Mouse (Mus musculus): ENCODE data around the gene Cdc7.
"Not testable (repeated sequence)": the region's sequence is repeated elsewhere in the genome, so short reads cannot be mapped to it uniquely, and the experiment has no call there.

Gene Cdc7

GRCm38 (mm10) chr5:106963584-106964512 is at the start of gene Cdc7:
Gene Cdc7, plus strand, starts transcription at chr5:106964322.
- DNase-seq (ENCODE audit: extremely low spot score, low read depth, low spot score), result peak; percentile 87

DNA sequence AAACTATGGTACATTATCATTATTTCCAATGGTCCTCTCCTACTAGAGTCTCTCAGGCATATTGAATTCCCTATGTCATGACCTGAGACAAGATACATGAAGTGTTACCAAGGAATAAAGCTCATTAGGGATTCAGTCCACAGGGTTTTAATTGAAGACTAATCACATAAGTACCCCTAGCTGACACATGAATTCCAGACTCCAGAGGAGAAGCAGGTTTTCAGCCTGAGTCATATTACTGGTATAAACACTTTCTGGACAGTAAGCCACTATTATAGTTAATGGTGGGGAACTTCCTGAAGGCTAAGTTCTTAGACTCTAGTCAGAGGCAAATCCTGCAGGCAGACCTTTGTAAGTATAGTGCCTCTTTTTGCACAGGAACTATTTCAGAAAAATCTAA is 44.8 kb upstream of the Cdc7 start:
- DNase-seq (ENCODE audit: extremely low spot score, low read depth, low spot score), result no peak

DNA sequence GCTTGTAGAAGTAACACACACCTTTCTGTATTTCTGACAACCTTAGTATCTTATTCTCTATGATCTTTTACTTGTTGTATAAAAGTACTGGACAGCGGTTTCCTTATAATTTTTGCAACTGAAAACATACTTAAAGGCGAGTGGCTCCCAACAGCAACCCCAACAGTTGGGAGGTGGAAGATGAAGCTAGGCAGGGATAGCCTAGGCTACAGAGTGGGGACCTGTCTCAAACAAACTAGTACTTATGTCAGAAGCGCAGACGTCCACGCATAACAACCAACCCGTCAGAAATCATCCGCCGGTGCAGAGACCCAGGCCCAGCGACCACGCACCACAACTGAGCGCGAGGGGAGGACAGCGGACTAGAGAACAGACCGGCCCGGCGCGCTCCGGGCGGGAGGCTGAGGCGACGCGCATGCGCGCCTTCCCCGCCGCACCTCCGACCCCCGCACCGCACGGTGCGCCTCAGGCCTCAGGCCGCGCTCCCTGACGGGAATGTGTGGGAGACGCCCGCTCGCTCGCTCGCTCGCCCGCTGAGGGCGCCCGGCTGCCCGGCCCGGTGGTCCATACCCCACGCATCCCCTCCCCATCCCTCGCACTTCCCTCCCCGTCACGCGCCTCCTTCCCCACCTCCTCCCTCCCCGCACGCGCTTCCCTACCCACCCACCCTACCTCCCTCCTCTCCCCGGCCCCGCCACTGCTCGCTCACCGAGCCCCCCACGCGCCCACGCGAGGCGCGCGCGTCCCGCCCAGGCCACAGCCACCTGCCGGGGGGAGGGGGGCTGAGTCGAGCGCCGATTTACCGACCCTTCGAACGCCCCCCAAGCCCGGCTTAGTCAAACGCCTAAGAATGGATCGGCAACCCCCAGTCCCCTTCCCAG is 38.4 kb upstream of the Cdc7 start, which contains the start of gene Hfm1:
Gene Hfm1, minus strand, starts transcription at position 834 of the 881 bp plus-strand sequence.
- DNase-seq (ENCODE audit: extremely low spot score, low read depth, low spot score), result no peak

- DNase-seq (ENCODE audit: extremely low spot score, low read depth, low spot score), result no peak
Observed at GRCm38 (mm10) chr5:106926369-106926686, 37.8 kb upstream of the Cdc7 start.

GRCm38 (mm10) chr5:106927996-106928395 is 36.1 kb upstream of the Cdc7 start:
- no peak for DNase-seq (ENCODE audit: extremely low spot score, low read depth, low spot score)

GRCm38 (mm10) chr5:106946342-106946741 is 17.8 kb upstream of the Cdc7 start:
- no peak for DNase-seq (ENCODE audit: extremely low spot score, low read depth, low spot score)

GRCm38 (mm10) chr5:106948683-106949082 is 15.4 kb upstream of the Cdc7 start:
- DNase-seq (ENCODE audit: extremely low spot score, low read depth, low spot score), result no peak

- no peak for DNase-seq (ENCODE audit: extremely low spot score, low read depth, low spot score)
Observed at GRCm38 (mm10) chr5:106956467-106956866, 7.7 kb upstream of the Cdc7 start.

DNA sequence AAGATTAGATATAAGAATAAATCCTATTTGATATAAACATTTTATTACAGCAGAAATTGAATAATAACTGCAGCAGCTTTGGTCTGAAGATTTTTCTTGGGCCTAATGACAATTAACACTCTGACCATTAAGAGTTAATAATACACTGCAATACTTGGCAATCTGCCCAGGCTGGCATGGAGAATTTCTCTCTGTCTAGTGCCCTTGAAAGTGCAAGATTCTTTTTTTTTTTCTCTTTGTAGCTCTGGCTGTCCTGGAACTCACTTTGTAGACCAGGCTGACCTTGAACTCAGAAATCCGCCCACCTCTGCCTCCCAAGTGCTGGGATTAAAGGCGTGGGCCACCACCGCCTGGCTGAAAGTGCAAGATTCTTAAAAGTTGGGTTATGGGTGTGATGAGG is 5.1 kb upstream of the Cdc7 start:
- no peak for DNase-seq (ENCODE audit: extremely low spot score, low read depth, low spot score)

DNA sequence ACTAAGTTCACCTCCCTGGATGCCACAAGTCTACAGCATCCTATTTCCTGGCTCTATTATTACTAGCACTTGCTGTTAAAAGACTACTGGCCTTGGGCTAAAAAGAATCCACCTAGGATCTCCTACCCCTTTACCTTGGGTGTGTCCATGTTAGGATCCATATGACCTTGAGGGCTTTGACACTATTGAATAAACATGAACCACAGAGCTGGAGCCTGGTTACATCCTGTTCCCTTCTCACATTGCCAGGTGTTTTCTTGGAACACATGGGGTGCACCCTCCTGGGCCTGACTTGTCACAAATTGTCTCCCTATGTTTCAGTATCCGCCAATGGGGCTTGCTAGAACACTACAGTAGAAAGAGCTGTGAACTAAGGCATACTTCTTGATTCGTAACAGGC is 3.7 kb upstream of the Cdc7 start:
- no peak for DNase-seq (ENCODE audit: extremely low spot score, low read depth, low spot score)

- DNase-seq (ENCODE audit: extremely low spot score, low read depth, low spot score), result no peak
Observed at GRCm38 (mm10) chr5:106964513-106965014, 442 bp downstream of the Cdc7 start.

- no peak for DNase-seq (ENCODE audit: extremely low spot score, low read depth, low spot score)
Observed at GRCm38 (mm10) chr5:106966443-106966842, 2.3 kb downstream of the Cdc7 start.

DNA sequence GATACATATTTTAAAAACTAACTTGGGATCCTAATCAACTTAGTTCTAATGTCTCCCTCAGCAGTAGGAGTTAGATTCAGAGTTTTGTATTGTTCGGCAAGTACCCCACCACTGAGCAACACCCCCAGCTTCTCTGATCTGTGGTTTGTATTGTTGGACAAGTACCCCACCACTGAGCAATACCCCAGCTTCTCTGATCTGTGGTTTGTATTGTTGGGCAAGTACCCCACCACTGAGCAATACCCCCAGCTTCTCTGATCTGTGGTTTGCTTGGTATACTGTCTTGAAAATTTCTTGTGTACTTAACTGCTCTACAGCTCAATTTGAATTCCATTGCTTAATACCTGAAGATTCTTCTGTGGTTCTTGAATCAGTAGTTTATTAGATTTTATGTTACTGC is 3.5 kb downstream of the Cdc7 start:
- DNase-seq (ENCODE audit: extremely low spot score, low read depth, low spot score), result no peak

GRCm38 (mm10) chr5:106973883-106974282 is 9.8 kb downstream of the Cdc7 start:
- DNase-seq (ENCODE audit: extremely low spot score, low read depth, low spot score), result no peak

DNA sequence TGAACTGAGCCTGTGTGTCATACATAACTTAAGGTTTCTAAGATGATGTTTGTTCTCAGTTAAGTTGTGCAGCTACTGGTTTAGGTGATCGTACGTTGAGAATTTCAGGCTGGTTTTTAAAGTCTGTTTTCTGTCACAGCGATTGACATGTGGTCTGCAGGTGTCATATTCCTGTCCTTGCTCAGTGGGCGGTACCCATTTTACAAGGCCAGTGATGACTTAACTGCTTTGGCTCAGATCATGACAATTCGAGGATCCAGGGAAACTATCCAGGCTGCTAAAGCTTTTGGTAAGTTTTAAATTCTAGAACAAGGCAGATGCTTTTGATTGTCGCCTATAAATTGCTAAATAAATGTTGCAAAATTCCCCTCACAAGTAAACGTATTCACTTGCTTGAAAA is 15.0 kb downstream of the Cdc7 start:
- no peak for DNase-seq (ENCODE audit: extremely low spot score, low read depth, low spot score)

- DNase-seq (ENCODE audit: extremely low spot score, low read depth, low spot score), result no peak
Observed at GRCm38 (mm10) chr5:106982298-106982952, 18.3 kb downstream of the Cdc7 start.

- DNase-seq (ENCODE audit: extremely low spot score, low read depth, low spot score), result not testable (repeated sequence)
Observed at GRCm38 (mm10) chr5:106984934-106985333, 20.8 kb downstream of the Cdc7 start.

- no peak for DNase-seq (ENCODE audit: extremely low spot score, low read depth, low spot score)
Observed at GRCm38 (mm10) chr5:106985594-106985993, 21.5 kb downstream of the Cdc7 start.

DNA sequence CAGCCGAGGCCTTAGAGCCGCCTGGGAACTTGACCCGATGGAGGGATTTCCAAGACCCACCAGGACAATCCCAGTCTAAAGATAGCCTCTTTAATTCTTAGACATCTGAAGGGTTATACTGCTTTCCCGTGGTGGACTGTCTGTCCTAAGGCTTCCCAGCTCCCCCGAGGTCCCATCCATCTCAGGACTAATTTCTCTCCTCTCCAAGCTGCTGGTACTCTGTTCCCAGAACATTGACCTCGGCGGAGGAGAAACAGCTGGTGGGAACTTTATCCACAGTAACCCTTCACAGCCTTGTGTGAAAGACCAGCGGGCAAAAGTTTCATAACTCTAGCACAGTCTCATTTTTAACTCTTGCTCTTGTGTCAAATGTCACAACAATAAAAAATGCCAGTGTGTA is 25.1 kb downstream of the Cdc7 start:
- no peak for DNase-seq (ENCODE audit: extremely low spot score, low read depth, low spot score)

DNA sequence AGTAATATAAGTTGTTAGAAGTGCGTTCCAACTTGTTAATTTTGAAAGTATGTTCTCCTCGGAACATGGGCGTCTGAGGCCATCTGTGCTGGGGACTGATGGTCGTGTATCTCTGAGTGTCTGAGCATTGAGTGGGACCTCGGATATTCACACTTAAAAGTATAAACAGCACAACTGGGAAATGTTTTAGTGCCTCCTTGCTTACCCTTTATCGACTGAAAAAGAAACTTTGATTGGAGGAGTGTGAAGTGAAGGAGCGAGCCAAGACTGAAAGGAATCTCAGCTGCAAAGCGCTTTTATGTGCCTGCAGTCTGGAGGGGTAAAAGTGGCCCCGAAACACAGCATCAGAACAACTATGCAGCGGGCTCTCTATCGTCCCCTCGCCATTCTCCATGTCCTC is 25.7 kb downstream of the Cdc7 start:
- no peak for DNase-seq (ENCODE audit: extremely low spot score, low read depth, low spot score)

GRCm38 (mm10) chr5:106990639-106991299 is 26.6 kb downstream of the Cdc7 start:
- DNase-seq (ENCODE audit: extremely low spot score, low read depth, low spot score), result no peak
